Mouse (Mus musculus) limb, embryonic 10.5 days (tissue): ENCODE results near the gene Wdr17. TPM values are rescaled to one million over a fixed set of nuclear protein-coding genes. Genes with fewer than 3 reads are reported as not detected.

Experiments
- DNase-seq: peaks from one replicate; pipeline ENCODE4 v3.0.0-alpha.2; 2017; ENCODE audit warnings: low spot score
- H3K27ac ChIP-seq: fragments of 300-500 bp; sonication (generic); 2 replicates; pipeline ENCODE4 v1.5.1; 2016; ENCODE audit warnings: mild to moderate bottlenecking
- H3K27me3 ChIP-seq: fragments of 300-500 bp; sonication (generic); 2 replicates; pipeline ENCODE4 v1.6.1; 2016; ENCODE audit warnings: low read depth, mild to moderate bottlenecking; ENCODE audit not compliant: poor library complexity, severe bottlenecking
- H3K36me3 ChIP-seq: fragments of 300-500 bp; sonication (generic); 2 replicates; pipeline ENCODE4 v1.6.1; 2016; ENCODE audit warnings: mild to moderate bottlenecking, moderate library complexity
- H3K4me1 ChIP-seq: fragments of 300-500 bp; sonication (generic); 2 replicates; pipeline ENCODE4 v1.6.1; 2016
- H3K4me3 ChIP-seq: fragments of 300-500 bp; sonication (generic); 2 replicates; pipeline ENCODE4 v1.5.1; 2016; ENCODE audit warnings: mild to moderate bottlenecking, moderate library complexity
- H3K9me3 ChIP-seq: fragments of 300-500 bp; sonication (generic); replicated peaks from 2 replicates; pipeline ENCODE4 v1.6.1; 2016; ENCODE audit warnings: mild to moderate bottlenecking
- WGBS: fragments of 180-500 bp; shearing (Covaris S2); methylation state at CpG from one replicate; pipeline ENCODE4 v1.1.7; 2016; 5-methylcytosine and 5-hydroxymethylcytosine counted together
- polyA plus RNA-seq: library from polyadenylated mRNA; unstranded; fragments of >200 nt; fragmentation: Nextera tagmentation; extraction: Ambion mirVana; gene quantifications from 2 replicates; pipeline ENCODE4 v1.2.1, GENCODE M21; 2016

Wdr17 gene
- polyA plus RNA-seq = 1.7 and 1.9 TPM in 2 replicates

DNA sequence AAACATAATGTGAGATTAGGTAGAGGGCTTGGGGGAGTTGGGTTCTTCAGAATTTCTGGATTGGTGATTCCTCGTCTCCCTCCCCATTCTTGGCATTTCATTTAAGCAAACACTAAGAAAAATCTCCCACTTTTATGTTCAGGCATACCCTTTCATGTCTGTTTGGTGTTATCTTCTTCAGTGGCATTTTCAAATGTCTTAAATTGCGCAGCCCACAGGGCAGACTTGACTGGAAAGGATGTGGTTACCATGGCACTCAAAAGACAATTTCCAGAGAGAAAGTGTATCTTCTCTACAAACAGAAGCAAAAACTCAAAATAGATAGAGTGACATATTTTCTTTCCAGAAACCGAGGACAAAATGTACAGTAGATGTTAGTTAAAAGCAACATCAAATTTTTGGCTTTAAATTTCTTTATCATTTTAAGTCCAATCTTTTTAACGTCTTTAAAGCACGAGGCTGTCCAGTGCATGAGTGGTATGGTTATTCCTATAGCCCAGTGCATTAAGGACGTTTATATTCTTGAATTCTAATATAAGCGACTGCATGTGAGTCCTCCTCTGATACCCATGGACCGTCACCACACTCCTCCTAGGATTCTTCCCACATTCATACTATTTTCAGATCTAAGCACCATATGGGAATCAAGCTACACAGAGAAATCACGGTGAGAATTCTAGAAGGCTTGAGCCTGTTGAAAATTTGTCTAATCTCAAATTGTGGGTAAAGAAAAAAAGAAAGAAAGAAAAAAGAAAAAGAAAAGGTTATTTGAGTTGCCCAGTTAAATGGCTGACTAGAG, at the start of gene Wdr17:
Gene Wdr17 (minus strand): TSS at position 198 of the 799 bp plus-strand sequence.
- no peaks in the 10 kb centered on the region for H3K36me3 ChIP-seq
- 86% methylated on average over 9 of the region's 9 CpGs for WGBS
- no peak for DNase-seq
- no peaks in the 10 kb centered on the region for H3K4me1 ChIP-seq
- no peak within 1 kb of the TSS for H3K4me3 ChIP-seq
- no peaks in the 10 kb centered on the region for H3K27me3 ChIP-seq
- no peaks in the 10 kb centered on the region for H3K9me3 ChIP-seq
- H3K27ac ChIP-seq = no peak within 1 kb of the TSS

DNA sequence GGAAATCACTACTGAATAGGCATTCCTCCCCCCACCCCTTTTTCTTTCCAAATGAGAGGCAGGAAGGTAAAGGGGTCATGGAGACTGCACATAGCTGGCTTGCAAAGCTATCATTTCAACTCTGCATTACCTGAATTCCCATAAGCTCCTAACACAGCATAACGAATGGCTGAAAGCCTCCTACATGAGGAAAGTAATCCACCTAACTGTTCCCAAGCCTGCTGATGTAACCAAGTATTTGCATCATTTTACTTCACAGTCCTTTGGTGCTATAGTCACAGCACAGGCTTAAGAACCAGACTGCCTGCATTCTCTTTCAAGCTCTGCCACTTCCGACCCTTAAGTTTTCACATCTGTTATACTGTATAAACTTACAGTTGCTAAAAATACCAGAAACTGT, 45.3 kb upstream of the Wdr17 start:
- 80% methylated on average over 2 of the region's 2 CpGs for WGBS

DNA sequence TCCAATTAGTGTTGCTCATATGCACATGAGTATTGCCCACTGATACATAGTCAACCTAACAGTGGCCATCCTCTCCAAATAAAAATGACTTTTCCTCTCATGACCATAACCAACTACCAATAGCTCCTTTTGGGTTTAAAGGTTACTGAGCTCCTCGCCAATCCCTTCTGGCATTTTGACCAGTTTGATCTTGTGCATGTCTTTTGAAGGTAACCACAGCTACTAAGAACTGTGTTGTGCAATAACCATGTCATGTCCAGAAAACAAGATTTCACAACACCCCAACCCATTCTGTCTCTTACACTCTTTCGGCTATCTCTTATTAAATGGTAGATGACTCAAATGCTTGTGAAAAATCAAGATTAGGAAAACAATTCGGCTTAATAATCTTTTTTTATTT, 38.0 kb upstream of the Wdr17 start:
- Histone ChIP-seq H3K4me1 (no peaks in the 10 kb centered on the region), H3K9me3 (no peaks in the 10 kb centered on the region), H3K27ac (no peak overlapping the region), H3K27me3 (no peaks in the 10 kb centered on the region), H3K4me3 (no peak overlapping the region), H3K36me3 (no peaks in the 10 kb centered on the region)
- no peak for DNase-seq
- WGBS = 87% methylated on average over 3 of the region's 3 CpGs

More for the DNA sequence above, 45.3 kb upstream of the Wdr17 start:
- Histone ChIP-seq H3K4me1 (no peaks in the 10 kb centered on the region), H3K27ac (no peak overlapping the region), H3K4me3 (no peak overlapping the region), H3K9me3 (no peaks in the 10 kb centered on the region), H3K36me3 (no peaks in the 10 kb centered on the region), H3K27me3 (no peaks in the 10 kb centered on the region)
- DNase-seq = no peak

DNA sequence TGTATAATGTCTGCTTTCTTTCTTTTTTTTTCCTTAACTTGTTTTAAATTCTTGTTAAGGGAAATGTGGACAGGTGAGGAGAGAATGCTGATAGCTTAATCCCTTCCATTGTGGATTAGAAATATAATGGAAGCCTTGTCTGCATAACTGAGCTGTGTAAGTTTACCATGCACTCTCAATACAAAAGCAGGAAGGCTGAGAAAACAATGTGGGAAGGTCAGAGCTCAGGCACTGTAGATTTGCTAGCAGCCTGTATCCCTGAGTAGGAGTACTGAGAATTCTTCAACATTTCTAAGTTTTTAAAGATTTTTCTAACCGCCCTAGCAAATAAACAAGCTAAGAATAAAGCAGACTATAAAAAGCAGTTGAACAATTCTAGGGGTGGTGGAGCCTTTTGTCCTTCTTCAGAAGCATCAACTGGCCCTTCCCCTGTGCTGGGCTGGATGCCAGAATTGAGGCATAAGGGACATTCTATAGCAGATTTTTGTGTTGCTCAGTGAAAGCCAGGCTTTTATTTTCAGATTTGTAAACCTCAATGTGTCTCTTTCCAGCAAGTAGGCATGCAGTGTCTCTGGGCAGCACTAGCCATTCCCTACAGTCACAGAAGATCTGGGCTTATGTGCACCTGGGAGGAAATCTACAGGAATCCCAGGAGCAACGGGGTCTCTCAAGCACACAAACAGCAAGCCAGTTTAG, 35.3 kb upstream of the Wdr17 start:
- Histone ChIP-seq H3K27ac (no peak overlapping the region), H3K9me3 (no peaks in the 10 kb centered on the region), H3K36me3 (no peaks in the 10 kb centered on the region), H3K4me1 (no peaks in the 10 kb centered on the region), H3K4me3 (no peak overlapping the region), H3K27me3 (no peaks in the 10 kb centered on the region)
- WGBS = 65% methylated on average over 2 of the region's 2 CpGs
- no peak for DNase-seq

DNA sequence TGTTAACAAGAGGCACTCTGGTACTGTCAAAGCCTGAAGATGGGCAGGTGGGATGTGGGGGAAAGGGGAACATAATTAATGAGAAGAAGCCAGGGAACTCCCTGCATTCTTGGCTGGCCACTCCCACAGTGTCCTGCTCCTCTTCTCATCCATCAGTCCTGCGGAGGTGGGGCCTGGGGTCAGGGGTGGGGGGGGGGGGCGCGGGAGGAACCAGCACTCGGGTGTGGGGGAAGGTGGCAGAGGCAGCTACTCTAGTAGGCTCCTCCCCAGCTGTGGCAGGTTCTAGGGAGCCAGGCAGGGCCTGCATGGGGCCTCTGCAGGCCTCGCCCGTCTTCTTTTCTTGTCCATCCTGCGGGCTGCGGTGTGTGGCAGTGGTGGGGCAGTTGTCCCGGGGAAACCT, 30.7 kb upstream of the Wdr17 start:
- 78% methylated on average over 9 of the region's 9 CpGs for WGBS
- Histone ChIP-seq H3K27ac (no peak overlapping the region), H3K4me3 (no peak overlapping the region), H3K4me1 (no peaks in the 10 kb centered on the region), H3K27me3 (no peaks in the 10 kb centered on the region), H3K36me3 (no peaks in the 10 kb centered on the region), H3K9me3 (no peaks in the 10 kb centered on the region)
- no peak for DNase-seq

DNA sequence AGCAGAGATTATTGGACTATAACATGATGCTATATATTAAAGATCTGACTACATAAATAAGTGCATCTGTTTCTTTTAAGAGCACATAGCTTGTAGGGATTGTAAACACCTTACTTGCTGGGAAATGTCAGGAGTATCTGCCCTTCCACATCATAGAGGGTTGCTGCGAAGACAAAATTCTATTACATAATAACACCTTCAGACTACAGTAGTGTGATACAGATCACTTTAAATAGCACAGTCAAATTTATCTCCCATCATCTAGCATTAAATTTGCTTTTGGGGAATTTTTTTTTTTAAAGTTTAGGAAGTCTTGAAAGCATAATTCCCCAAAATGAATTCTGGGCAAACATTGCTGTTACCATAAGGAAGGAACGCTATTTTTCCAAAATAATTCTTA, 25.9 kb upstream of the Wdr17 start:
- no peaks in the 10 kb centered on the region for H3K4me1 ChIP-seq
- 93% methylated on average over 2 of the region's 2 CpGs for WGBS

DNA sequence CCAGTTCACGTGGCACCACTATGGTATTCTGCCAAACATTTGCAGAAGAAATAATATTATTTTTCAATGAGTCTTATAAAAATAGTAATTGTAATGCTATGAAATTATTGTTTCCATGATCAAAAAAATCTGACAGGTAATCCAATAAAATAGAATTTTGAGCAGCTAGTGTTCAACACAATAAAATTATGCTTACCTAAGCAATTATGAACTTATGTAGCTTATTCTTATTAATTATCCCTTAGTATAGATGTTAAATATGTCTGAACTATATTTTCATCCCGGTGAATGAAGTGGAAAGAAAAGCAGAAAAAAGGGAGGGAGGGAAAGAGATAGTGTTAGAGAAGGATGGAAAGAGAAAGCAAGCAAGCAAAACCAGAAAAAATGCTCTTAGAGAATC, 12.5 kb upstream of the Wdr17 start:
- no peaks in the 10 kb centered on the region for H3K9me3 ChIP-seq
- WGBS = 92% methylated on average over 2 of the region's 2 CpGs
- DNase-seq = no peak
- H3K36me3 ChIP-seq = no peaks in the 10 kb centered on the region
- no peak overlapping the region for H3K27ac ChIP-seq
- no peaks in the 10 kb centered on the region for H3K27me3 ChIP-seq
- H3K4me1 ChIP-seq = no peaks in the 10 kb centered on the region
- no peak overlapping the region for H3K4me3 ChIP-seq

More for the DNA sequence above, 25.9 kb upstream of the Wdr17 start:
- Histone ChIP-seq H3K36me3 (no peaks in the 10 kb centered on the region), H3K9me3 (no peaks in the 10 kb centered on the region), H3K27ac (no peak overlapping the region), H3K27me3 (no peaks in the 10 kb centered on the region), H3K4me3 (no peak overlapping the region)
- no peak for DNase-seq

DNA sequence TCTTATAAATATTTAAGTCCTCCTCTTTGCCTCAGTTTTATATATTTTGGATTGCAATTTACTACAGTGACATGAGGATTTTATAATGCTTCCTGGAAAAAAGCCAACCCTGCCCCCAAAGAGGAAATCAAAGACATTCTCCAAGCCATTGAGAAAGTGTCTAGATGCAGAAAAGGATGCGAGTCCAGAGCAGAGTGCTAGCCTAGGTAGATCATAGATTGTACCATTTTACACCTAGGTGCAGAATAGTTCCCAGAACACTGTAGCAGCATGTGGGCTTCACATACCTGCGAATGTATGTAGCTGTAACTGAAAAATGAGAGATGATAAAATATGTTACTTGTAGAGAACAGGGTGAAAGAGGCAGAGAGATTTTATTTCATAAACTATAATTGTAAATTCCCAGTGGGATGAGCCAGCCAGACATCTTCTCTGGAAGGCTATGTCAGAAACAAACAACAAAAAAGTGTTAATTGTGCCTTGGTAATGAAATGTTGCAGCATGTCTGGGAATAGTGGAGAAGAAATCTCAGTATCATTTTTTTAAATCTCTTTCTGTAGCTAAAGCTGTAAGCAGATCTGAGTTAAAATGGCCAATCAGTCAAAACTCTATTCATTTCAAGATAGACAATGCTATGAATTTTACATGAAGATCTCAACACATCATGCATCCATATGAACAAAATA, 7.8 kb upstream of the Wdr17 start:
- Histone ChIP-seq H3K27me3 (no peaks in the 10 kb centered on the region), H3K27ac (no peak overlapping the region), H3K9me3 (no peaks in the 10 kb centered on the region), H3K4me1 (no peaks in the 10 kb centered on the region), H3K4me3 (no peak overlapping the region), H3K36me3 (no peaks in the 10 kb centered on the region)
- DNase-seq = no peak
- WGBS = 91% methylated on average over 2 of the region's 2 CpGs

DNA sequence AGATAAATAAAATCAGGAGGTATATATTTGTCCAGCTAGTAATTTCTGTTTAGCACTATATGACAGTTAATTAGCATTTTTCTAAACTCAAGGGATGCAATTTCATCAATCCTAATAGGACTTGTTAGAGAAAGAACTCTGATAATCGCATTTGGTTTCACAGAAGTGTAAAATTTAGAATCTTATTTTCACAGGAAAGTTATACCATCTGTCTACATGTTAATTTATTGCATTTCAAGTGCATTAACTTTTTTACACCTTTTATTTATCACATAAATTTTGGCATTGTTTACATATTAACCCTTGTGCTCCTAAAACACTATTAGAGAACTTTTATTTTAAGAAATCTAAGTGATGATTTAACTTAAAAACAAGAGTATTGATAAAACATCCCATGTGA, 7.2 kb upstream of the Wdr17 start:
- Histone ChIP-seq H3K9me3 (no peaks in the 10 kb centered on the region), H3K4me3 (no peak overlapping the region), H3K27ac (no peak overlapping the region), H3K27me3 (no peaks in the 10 kb centered on the region), H3K36me3 (no peaks in the 10 kb centered on the region), H3K4me1 (no peaks in the 10 kb centered on the region)
- DNase-seq = no peak
- 92% methylated on average over 1 of the region's 1 CpGs for whole genome bisulfite sequencing

DNA sequence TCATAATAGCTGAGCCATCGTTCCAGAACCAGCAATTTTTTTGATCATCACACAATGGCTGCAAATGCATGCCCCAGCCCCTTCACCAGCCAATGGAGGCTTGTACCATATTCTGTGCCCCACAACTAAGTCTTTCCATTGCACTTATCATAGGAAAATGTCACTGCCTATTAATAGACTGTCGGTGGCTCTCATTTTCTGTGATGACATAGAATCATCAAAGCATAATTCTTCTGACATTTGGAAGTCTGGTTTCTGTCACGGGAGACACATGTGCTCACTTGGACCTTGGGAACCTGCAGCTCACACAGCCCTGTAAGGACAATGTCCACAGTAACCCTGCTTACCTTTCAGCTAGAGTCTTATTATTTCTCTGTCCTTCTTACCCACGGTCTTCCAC, 424 bp downstream of the Wdr17 start:
- H3K4me3 ChIP-seq = no peak overlapping the region
- WGBS = 92% methylated on average over 4 of the region's 4 CpGs
- no peaks in the 10 kb centered on the region for H3K36me3 ChIP-seq
- DNase-seq = no peak
- no peak overlapping the region for H3K27ac ChIP-seq
- no peaks in the 10 kb centered on the region for H3K4me1 ChIP-seq
- H3K27me3 ChIP-seq = no peaks in the 10 kb centered on the region
- no peaks in the 10 kb centered on the region for H3K9me3 ChIP-seq

DNA sequence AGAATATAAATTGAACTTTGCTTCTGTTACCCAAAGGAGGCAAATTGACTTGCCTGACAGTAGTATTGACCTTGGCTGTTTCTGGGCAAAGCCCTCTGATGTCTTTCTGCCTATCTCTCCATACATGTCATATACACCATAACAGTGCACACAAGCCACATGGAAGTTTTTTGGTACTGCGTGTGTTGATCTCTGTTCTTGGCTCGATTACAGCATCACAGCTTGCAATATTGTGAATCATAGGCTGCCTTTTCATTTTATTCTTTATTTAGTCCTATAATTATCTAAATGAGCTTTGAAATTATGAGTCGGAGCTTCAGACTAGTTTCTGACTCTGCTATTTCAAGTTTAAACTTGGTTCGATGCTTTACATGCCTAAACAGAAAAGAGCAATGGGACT, 10.5 kb downstream of the Wdr17 start:
- WGBS = 93% methylated on average over 4 of the region's 4 CpGs
- DNase-seq = no peak
- H3K4me1 ChIP-seq = no peaks in the 10 kb centered on the region

DNA sequence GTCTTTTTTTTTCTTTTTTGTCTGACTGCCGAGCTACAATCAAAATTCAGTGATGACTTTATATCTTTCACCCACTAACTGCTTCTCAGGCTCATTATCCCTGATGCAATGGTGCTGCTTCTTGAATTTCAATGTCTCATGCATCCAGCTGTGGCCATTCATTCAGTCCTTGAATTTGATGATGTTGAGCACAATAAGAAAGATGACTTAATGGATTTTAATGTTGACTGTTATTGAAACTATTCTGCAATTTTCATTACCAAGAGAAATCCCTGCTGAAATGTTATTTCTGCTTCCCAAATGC, 22.3 kb downstream of the Wdr17 start:
- Histone ChIP-seq H3K4me1 (no peaks in the 10 kb centered on the region), H3K4me3 (no peak overlapping the region), H3K27ac (no peak overlapping the region), H3K9me3 (no peaks in the 10 kb centered on the region), H3K36me3 (no peaks in the 10 kb centered on the region), H3K27me3 (no peaks in the 10 kb centered on the region)
- WGBS = 85% methylated on average over 1 of the region's 1 CpGs
- no peak for DNase-seq

More for the DNA sequence above, 10.5 kb downstream of the Wdr17 start:
- H3K36me3 ChIP-seq = no peaks in the 10 kb centered on the region
- H3K4me3 ChIP-seq = no peak overlapping the region
- no peaks in the 10 kb centered on the region for H3K27me3 ChIP-seq
- no peaks in the 10 kb centered on the region for H3K9me3 ChIP-seq
- H3K27ac ChIP-seq = no peak overlapping the region

DNA sequence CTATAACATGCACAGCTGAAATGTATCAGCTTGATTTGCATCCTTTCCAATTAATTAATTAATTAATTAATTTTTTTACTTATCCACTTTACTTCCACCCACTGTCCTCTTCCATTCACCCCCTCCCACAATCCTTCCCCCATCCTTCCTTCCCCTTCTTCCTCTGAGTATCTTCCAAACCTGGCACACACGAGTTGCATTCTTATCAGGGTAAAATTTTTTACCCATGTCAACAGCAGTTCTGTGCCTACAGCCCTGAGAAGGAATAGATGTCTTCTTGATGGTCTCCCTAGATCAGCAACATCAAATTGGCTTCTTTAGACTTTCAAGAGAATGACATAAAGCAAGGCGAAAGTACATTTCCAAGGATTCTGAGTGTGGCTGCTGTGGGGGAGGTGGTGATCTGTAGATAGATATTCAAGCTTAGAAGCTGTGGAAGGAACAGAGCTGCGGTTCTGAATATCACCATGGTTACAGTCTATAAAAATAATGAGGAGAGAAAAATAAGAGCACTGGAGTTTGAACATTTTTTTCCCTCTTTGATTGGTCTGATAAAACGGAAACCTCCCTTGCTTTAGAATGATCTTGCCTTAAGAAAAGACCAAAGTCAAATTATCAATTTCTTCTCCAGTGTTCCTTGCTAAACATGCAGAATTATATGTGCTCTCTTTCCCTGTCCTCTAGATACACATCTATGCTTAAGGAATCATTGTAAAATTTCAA, 22.8 kb downstream of the Wdr17 start:
- Histone ChIP-seq H3K4me1 (no peaks in the 10 kb centered on the region), H3K4me3 (no peak overlapping the region), H3K27ac (no peak overlapping the region), H3K36me3 (no peaks in the 10 kb centered on the region), H3K9me3 (no peaks in the 10 kb centered on the region), H3K27me3 (no peaks in the 10 kb centered on the region)
- 92% methylated on average over 4 of the region's 4 CpGs for WGBS
- no peak for DNase-seq
